Mouse (Mus musculus) E14TG2a.4 (cell line): Measurements from ENCODE around the gene Zfp663.

Source experiments
- CTCF ChIP-seq: conservative IDR thresholded peaks from 2 replicates; pipeline ENCODE4 v1.5.1; 2014; ENCODE audit warnings: low read length
- NANOG ChIP-seq: IDR thresholded peaks from 2 replicates; pipeline ENCODE4 v1.6.1; 2014; ENCODE audit warnings: borderline replicate concordance, low read length, mixed read lengths

GRCm38 (mm10) chr2:165321981-165322735, 46.4 kb downstream of the Zfp663 start:
- TF ChIP-seq CTCF (no peak), NANOG (no peak)
